Mouse (Mus musculus): ENCODE data around the gene Cadps2.

The Cadps2 gene

DNA sequence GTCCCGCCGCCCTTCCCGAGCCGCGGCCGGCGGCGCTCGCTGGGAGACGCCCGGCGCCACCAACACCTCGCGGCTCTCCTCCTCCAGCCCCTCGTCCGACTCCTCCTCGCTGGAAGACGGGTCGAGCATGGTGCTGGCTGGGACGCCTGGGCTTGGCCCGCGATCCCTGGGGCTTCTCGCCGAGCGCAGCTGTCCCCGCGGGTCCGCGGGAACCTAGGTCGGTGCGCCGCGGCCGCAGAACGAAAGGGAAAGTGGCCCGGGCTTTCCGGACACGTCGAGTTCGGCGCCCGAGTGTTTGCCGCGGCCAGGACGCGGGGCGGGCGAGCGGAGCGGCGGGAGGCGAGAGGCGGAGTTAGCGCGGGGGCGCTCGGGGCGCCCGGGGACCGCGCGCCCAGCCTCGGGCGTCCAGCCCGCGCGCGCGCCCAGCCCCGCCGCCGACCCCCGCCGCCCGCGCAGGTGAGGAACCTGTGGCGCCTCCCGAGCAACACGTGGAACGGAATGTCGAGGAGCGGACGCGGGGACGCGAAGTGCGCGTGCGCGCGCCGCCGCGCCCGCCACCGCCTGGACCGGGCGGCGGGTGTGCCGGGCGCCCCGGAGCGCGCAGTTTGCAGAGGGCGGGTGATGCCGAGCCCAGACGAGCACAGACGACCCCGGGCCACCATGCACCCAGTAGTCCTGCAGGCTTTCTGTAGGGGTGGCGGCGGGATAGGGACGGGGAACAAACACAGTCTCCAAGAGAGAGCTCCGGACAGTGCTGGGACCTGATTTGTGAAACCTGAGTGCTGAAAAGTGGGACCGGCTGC is at the start of gene Cadps2:
Gene Cadps2, minus strand, starts transcription at position 413 of the 803 bp plus-strand sequence.
- peak; percentile 39 for DNase-seq (ENCODE audit: low read depth, low spot score)

DNA sequence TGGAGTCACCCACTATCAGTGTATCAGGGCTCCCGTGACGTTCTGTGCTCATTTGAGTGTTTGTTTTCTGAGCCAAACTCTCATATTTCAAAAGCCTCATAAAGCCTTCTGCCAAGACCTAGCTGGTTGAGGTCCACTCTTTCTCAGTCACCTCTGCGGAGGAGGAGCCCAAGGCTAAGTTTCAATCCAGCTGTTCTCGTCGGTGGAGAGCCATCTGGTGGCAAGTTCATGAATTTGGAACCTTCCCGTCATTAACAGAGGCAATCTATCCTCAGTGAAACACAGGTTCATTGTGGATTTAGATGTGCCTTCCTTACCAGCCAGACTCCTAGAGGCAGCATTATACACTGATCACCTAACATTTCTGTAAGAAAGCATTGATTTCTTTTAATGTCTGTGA is 47.2 kb upstream of the Cadps2 start:
- no peak for DNase-seq (ENCODE audit: low read depth, low spot score)

DNA sequence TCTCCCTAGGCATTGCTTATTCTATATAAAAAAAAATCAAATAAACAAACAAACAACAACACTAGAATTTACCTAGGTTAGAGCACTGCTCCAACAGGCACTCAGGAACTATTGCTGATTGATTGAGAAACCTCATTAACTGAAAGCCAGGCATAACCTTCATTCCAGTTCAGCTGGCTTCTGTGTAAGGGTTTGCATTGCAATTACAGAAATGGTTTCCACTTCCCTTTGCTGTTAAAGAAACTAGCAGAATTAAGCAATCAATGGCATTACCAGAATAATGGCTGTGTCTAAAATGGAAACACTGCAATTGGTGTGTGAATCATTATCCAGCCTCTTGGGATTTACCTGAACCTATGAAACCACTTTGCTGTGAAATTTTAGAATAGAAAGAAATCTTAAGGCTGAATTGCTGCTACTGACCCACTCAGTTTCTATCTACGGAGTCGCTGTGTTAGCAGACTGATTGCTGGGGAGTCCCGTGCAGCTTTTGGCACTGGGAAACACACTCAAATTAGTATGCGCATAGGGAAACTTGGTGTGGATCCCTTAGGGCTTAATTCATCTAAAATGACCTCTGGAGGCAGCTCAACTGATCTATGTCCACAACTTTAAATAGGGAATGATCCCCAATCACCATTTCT is 37.7 kb upstream of the Cadps2 start:
- DNase-seq (ENCODE audit: low read depth, low spot score), result no peak

DNA sequence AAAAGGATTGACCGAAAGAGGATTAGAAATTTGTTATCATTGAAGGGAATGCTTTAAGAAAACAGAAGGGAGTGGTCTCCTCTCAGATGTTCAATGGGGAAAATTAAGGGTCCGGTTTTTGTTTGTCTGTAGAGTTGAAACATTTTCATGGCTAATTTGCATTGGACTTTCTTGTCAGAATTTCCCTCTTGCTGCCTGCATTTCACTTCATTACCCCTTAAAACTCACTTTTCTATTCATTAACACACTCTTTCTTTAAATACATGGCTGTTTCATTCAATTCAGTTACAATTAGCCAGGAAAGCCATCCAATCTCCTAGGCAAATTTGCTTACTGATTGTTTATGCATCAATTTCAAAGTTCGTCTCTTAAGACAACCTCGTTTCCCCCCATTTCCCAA is 37.1 kb upstream of the Cadps2 start:
- DNase-seq (ENCODE audit: low read depth, low spot score), result no peak

DNA sequence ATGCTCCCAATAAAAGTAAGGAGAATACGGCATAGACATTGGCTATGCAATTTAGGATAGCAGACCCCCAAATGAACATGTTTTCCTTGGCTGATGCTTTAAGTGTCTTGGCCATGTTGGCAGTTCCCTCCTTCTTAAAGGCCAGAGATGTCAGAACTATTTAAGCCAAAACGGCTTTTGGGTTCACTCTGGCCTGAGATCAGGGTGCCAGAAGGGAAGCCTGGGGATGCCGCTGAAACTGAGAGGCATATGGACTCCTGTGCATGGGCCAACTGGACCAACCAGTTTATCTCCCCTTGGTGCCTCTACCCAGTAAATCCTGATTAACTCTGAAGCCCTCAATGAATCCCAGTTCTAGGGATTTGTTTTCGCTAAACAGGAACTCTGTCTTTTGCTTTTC is 34.6 kb upstream of the Cadps2 start:
- DNase-seq (ENCODE audit: low read depth, low spot score), result no peak

DNA sequence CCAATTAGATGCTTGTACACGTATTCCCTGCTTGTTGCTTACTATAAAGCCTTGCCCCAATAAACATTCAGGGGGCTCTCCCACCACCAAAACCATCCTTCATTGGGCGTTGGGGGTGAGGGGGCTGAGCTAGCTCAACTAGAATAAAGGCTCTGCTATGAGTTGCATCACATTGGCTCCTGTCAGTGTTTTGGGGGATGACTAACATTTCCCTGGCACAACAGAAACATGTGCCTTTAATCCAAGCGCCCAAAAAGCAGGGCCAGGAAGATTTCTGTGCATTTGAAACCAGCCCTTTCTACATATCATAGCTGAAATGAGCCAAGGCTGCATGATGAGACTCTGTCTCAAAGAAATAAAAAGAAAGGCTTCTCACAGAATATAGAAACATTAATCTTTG is 34.0 kb upstream of the Cadps2 start:
- DNase-seq (ENCODE audit: low read depth, low spot score), result no peak

DNA sequence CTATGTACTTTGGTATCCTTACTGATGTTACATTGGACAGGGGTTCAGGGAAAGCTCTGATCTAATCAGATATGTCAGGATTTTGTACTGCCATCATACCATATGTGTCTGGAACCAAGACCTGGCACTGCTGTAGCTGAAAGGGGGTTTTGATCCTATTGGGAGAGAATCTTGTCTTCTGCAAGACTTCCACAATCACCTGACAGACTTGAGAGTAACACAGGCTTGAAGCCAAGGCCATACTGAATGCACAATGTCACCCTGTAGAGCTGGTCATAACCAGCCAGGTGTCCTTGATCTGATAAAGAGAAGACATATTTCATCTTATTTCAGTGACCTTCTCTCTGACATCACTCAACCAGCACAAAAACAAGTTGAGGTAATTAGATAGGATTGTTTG is 30.8 kb upstream of the Cadps2 start:
- no peak for DNase-seq (ENCODE audit: low read depth, low spot score)

DNA sequence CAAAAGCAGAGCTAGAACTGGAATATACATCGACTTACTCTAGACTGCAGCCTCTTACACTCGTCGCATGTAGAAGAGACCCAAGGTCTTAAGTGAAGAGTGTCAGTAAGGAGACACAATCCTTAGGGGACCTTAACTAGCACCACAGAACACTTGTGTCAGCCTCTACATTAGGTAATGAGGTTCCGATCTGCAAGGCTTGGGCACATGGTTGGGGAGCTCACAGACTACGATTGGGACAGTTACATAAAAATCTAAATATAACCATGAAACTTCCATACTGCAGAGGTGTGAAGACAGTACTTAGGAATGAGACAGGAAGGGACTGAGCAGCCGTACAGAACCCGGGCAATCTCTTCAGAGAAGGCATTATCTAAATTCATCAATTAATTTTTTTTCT is 27.1 kb upstream of the Cadps2 start:
- no peak for DNase-seq (ENCODE audit: low read depth, low spot score)

DNA sequence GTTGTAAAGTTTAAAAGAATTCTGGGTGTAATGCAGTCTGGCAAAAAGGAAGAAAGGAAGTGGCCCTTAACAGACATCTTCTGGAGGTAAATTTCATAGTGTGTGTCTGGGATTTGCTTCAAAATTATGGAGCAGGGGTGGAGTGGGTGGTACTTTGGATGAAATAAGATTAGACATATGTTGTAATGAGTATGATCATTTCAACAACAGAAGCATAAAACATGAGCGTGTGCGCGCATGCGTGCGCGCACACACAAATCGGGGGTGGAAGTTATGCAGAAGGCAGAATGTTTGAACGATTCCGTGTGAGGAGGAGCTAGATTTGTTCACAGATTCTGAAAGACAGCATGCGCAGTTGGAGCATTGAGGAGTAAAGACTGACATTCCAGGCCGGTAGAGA is 14.2 kb upstream of the Cadps2 start:
- no peak for DNase-seq (ENCODE audit: low read depth, low spot score)

DNA sequence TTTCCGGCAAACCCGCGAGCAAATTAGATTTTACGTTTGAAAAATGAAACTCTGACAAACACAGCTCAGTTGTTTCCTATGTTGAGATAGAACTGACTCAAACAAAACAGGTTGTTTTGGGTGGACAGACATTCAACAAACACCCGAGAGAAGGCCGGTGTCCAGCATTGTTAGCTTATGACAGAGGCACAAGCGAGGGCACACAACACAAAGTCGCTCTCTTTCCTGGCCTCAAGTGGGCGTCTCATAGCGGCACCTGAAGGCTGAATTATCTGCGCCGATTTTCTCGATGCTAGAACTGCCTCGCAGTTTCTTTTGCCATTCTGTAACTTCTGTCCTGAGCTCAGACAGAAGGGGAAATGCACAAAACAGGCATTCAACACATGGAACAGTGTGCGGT is 780 bp upstream of the Cadps2 start:
- no peak for DNase-seq (ENCODE audit: low read depth, low spot score)

DNA sequence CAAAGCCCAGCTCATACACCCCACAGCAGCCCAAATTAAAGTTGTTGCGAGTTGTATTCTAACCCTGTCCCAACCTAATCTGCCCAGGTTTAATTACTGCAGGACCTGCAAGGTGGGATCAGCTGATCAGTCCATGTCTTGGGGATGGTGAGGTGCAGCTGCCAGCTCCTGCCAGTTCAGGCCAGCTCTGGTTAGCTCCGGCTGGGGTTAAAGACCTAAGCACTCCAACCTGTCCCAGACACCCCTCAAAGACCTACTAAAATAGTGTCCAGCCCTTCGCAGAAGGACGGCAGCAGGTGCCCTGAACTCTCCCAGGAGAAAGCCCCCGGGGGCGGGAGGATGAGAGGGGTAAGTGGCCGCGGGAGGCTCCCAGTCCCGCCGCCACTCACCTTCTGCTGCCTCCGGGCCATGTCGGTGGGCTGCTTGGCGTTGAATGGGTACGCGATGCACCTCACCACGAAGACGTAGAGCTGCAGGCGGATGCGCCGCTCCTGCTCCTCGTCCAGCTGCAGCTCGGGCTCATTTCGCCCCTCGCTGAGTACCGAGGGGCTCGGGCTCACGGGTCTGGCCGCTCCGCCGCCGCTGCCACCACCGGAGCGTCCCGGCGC is 716 bp downstream of the Cadps2 start:
- DNase-seq (ENCODE audit: low read depth, low spot score), result no peak

DNA sequence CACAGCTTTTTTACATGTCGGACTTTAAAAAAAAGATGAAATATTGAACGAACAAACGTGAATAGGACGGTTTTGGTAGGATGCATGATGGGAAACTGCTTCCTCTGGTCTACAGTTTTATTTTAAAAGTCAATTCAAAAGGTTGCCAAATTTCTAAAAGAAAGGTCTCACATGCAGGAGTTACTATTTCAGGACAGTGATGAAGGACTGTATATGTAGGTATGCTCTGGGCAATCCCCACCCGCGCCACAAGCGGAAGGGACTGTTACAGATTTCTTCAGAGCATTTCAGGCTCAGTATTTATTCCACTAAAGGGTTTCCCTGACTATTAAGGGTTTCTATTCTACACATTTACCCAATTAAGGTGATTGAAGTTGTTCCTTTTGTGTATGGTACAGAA is 1.6 kb downstream of the Cadps2 start:
- no peak for DNase-seq (ENCODE audit: low read depth, low spot score)

DNA sequence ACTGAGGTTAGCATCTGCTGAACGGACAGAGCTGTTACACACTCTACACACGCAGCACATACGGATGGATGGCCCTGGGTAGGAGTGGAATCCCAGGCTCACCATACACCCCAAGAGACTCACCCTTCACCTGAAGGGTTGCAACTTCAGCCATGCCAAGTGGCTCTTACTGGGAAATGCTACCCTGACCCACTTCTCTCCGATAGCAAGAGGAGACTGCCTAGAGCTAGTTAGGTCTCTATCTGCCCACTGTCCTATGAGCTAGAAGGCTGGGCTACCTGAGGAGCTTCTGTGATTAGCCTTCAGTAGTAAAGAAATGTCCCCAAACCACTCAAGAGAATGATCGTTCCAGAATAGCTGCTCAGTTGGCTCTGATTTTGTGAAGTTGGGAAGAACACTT is 2.1 kb downstream of the Cadps2 start:
- DNase-seq (ENCODE audit: low read depth, low spot score), result no peak

DNA sequence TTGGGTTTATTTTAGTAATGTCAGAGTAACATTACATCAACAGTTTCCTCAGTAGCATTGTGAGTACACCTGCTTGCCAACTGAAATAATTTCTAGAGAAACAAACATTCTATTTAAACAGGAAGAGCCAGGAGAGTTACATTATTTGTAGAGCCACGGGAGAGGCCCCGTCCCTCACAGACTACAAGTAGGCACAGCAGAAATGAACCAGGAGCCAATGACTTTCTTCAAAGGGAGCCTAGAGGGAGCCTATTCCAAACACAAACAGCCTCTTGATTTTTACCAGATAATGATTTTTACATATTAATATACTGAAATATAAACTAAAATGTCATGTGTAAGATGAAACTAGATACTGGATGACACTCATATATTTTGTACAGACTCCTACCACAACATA is 2.5 kb downstream of the Cadps2 start:
- no peak for DNase-seq (ENCODE audit: low read depth, low spot score)

DNA sequence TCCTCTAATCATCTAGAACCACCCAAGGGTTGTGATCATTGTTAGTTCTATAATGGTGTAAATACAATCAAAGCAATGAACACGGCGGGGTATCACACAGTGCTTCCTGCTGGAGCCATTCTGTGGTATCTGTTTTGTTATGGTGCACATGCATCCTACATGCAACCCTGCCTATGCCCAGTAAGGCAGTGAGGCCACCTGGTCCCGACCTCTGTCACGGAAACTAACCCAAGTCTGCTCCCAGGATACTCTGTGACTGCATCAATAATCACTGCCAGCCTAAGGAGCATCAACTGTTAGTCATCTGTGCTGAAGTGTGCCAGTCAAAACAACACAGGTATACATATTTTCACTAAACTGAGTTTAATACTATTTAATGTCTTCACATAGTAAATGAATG is 3.7 kb downstream of the Cadps2 start:
- DNase-seq (ENCODE audit: low read depth, low spot score), result no peak

DNA sequence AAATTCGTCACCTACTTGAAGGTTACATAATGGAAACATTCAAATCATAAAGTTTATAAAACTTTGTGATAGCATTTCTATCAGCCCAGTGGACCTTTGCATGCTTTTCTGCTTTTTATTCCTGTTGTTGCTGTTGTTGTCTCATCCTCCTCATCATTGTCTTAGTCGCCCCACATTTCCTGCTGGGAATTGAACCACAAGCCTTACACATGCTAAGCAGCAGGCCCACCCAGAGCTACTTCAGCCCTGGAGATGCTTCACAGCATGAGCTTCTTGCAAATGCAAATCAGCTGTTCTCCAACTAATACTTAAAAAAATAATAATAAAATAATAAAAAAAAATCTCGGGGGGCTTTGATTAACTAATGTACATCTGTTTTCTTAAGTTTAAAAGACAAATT is 8.5 kb downstream of the Cadps2 start:
- no peak for DNase-seq (ENCODE audit: low read depth, low spot score)

DNA sequence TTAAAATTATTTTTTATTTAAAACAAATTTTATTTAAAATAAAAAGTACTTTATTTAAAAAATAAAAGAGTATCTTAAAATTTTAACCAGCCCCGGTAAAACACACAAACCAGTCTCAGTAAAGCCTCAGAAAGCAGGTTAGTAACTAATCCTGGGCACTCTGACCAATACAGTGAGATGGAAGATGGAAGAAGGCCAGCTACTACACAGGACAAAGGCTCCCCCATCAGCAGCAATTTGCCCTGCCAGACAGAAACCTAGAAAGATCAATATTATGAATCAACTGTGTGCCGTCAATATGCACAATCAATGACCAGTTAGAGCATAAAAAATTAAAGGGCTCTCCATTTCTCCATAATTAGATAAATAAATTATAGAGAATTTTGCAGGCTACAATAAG is 9.9 kb downstream of the Cadps2 start:
- no peak for DNase-seq (ENCODE audit: low read depth, low spot score)

DNA sequence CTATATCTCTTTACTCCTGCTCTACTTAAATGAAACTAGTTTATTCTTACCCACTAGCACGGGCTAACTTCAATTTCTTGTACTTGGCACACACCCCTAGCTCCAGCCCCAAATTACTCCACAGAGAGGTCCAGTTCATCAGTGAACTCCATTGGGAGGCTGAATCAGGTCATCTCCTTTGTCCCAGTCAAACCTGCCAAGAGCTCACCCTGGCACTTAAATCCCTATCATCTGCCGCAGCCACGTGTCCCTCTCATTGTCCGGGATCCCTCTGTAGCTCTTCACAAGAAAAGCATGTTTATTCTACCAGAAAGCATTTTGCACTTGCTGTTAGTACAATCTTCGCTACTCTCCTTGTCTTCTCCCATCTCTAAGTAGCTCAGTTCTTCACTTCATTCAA is 17.4 kb downstream of the Cadps2 start:
- DNase-seq (ENCODE audit: low read depth, low spot score), result no peak

DNA sequence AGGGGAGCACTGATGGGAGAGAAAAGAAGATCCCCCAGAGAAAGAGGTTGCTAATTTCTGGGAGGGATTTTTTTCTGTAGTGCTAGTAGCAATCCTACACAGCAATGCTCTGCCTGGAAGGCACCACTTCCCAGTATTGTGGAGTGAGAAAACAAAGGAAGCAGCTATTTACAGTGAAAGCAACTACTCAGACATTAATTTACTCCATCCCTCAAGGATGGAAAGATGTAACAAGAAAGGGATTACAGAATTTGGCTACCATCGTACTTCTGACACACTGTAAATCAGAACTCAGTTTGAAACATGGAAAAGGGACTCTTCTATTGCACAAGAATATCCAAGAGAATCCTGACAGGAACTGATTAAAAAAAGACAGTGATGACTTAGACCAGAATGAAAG is 29.1 kb downstream of the Cadps2 start:
- DNase-seq (ENCODE audit: low read depth, low spot score), result no peak

DNA sequence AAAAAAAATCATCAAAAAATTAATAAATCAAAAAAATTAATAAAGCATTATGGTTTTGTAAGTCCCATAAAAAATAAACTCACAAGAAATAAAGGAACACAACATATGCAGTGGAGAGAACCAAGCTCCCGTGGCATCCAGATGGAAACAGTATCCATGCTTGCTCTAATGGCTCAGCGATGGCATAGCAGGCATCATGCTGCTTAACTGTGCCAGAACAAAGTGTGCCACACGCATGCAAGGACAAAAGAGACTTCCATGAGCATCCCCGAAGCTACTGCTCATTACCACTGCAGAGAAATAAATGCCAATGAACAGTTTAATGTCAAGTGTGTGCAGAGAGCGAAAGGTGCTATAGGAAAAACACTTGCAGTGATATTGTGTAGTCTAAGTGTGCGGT is 29.9 kb downstream of the Cadps2 start:
- no peak for DNase-seq (ENCODE audit: low read depth, low spot score)

DNA sequence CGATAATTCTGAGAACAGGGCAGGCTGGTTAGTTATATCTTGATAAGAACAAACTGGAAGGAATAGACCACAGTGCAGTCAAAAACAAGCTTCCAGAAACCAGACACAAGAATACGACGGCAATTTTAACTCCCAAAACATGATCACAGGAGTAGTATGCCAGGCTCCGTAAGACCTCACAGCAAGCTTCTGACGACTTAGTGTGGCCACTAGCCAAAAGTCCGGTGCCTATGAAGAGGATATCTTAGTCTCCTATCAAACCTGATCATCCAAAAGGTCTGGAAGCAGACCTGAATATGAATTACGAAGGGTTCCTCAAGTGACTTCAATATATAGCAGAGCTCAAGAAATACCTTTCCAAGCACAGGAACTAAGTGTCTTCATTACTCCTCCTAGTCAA is 33.9 kb downstream of the Cadps2 start:
- DNase-seq (ENCODE audit: low read depth, low spot score), result no peak

DNA sequence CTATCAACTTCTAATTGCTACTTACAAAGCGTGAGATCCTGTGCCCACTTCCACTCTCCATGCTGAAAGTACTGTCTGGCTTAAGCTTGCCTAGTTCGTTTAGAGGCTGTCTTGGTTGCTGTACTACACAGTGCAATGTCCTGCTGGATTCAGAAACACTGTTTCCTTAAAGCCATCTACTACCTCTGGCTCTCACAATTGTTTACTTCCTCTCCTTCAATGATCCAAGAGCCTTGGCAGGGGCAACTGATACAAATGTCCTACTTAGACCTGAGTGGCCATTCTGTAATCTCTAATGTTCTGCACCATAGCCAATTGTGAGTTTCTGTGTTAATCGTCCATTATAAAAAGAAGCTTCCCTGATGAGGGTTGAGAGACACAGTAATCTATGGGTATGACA is 47.4 kb downstream of the Cadps2 start:
- no peak for DNase-seq (ENCODE audit: low read depth, low spot score)

DNA sequence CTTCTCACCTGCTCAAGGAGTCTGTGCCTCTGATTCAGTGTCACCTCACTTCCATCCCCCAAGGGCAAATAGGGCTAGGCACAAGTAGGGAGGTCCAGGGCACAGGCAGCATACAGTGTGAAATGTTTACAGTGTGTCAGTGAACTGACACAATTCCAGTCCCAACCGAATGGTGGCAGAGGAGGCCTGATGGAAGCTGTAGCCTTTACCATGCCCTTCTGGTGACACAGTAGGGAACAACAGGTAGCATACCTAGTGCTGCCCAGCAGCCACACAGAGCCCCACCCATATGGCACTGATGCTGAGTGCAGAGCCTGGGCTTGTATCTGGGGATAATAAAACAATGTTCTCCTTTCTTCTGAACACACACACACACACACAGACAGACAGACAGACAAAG is 61.6 kb downstream of the Cadps2 start:
- DNase-seq (ENCODE audit: low read depth, low spot score), result no peak

Measured in retina, postnatal 7 days (tissue).